Mouse (Mus musculus) heart, adult 2 months (tissue): ENCODE data around the gene Tesk1. TPM values are rescaled to one million over a fixed set of nuclear protein-coding genes. Genes with fewer than 3 reads are reported as not detected.

Experiments used
- DNase-seq, 2 experiments: peaks; one replicate each; pipeline ENCODE4 v3.0.0; 2021
- H3K27ac ChIP-seq: fragments of 200-600 bp; 2 replicates; pipeline ENCODE4 v1.8.1; 2022
- H3K27me3 ChIP-seq: fragments of 200-500 bp; 2 replicates; pipeline ENCODE4 v1.6.1; 2012; ENCODE audit warnings: mild to moderate bottlenecking, low read length, inconsistent platforms, mixed read lengths; ENCODE audit not compliant: control insufficient read depth, insufficient read depth
- H3K36me3 ChIP-seq: fragments of 200-500 bp; 2 replicates; pipeline ENCODE4 v1.6.1; 2012; ENCODE audit warnings: low read length, inconsistent platforms; ENCODE audit not compliant: control insufficient read depth, insufficient read depth
- H3K4me1 ChIP-seq: fragments of 200-500 bp; 2 replicates; pipeline ENCODE4 v1.6.1; 2011; ENCODE audit warnings: low read length; ENCODE audit not compliant: control insufficient read depth, insufficient read depth
- H3K4me3 ChIP-seq: fragments of 200-600 bp; 2 replicates; pipeline ENCODE4 v1.8.1; 2022
- H3K79me2 ChIP-seq: fragments of 200-500 bp; replicated peaks from 2 replicates; pipeline ENCODE4 v1.6.1; 2012; ENCODE audit warnings: mild to moderate bottlenecking, inconsistent platforms, low read length, moderate library complexity, mixed read lengths; ENCODE audit not compliant: control insufficient read depth, insufficient read depth
- H3K9ac ChIP-seq: fragments of 200-500 bp; 2 replicates; pipeline ENCODE4 v1.6.1; 2012; ENCODE audit warnings: low read depth, mild to moderate bottlenecking, control low read depth, inconsistent platforms, low read length, mixed read lengths
- CTCF ChIP-seq: fragments of 200-600 bp; IDR thresholded peaks from 2 replicates; pipeline ENCODE4 v1.8.1; 2022; ENCODE audit warnings: antibody characterized with exemption, mild to moderate bottlenecking, moderate library complexity
- EP300 ChIP-seq: fragments of 200-500 bp; IDR thresholded peaks from 2 replicates; pipeline ENCODE4 v1.6.1; 2011; ENCODE audit warnings: low read depth, low read length, control low read depth; ENCODE audit not compliant: insufficient read depth
- POLR2A ChIP-seq: fragments of 200-500 bp; IDR thresholded peaks from 2 replicates; pipeline ENCODE4 v1.6.1; 2011; ENCODE audit warnings: mild to moderate bottlenecking, low read depth, low read length, control low read depth; ENCODE audit not compliant: insufficient read depth
- WGBS: fragments of 180-500 bp; shearing (Covaris S2); methylation state at CpG from one replicate; pipeline ENCODE4 v1.1.7; 2018; 5-methylcytosine and 5-hydroxymethylcytosine counted together
- intact Hi-C: fragments of 180-260 bp; cut with DNase I; formaldehyde crosslinking; loops from one replicate; pipeline ENCODE4 v1.15.1; 2025
- long read RNA-seq: library from polyadenylated mRNA; stranded (forward); transcript quantifications from one replicate; pipeline ENCODE4 v2.0.0, GENCODE M21; 2021
- polyA plus RNA-seq: library from polyadenylated mRNA; depleted of rRNA; stranded (reverse); fragments of >200 nt; gene quantifications from 2 replicates; pipeline ENCODE4 v1.2.3, GENCODE M21; 2012; rRNA removed
- total RNA-seq, 2 experiments: library from RNA; stranded (reverse); gene quantifications; 2 replicates each; pipeline ENCODE4 v1.2.3; 2021

Gene Tesk1
- total RNA-seq (10 to 100 TPM; 36.6 to 37.5 TPM), polyA plus RNA-seq (51.5 and 52.6 TPM in 2 replicates)
- long read RNA-seq, transcript Tesk1-201 (10 exons, 3,947 nt), result major isoform, 43 of 52 reads
- long read RNA-seq, partial matches to known transcripts, result 8 of 52 reads
- long read RNA-seq, other reads (novel, unspliced or antisense), result 1 of 52 reads

DNA sequence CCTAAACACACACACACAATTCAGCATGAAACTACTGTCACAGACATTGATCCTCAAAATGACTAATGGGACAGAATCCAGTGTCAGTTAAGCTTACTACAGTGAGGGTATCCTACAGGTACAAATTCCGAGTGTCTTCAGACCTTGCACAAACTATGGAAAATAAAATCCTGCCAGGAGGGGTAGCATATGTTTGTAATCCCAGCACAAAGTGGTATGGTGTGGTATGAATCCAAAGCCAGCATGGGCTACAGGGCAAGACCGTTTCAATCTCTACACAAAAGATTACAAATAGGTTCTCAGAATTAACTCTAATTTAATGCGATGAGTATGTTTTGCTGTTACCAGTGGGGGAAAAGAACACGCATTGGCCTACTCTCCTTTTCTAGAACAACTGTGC is at the start of gene Tesk1:
TSS of gene Tesk1 (plus strand) at position 301 of the 400 bp plus-strand sequence.
- Histone ChIP-seq H3K9ac (peak within 1 kb of the TSS; percentile 66), H3K27me3 (no peaks in the 10 kb centered on the region), H3K27ac (peak within 1 kb of the TSS; percentile 87), H3K4me3 (peak within 1 kb of the TSS; percentile 77), H3K36me3 (no peaks in the 10 kb centered on the region), H3K79me2 (no peaks in the 10 kb centered on the region), H3K4me1 (peaks cover 3% of the 10 kb centered on the region; the same call in 1 of the 2 replicates)
- TF ChIP-seq POLR2A, result no peak
- TF ChIP-seq EP300, result no peak
- TF ChIP-seq CTCF, result no peak
- 21% methylated on average over 4 of the region's 4 CpGs for WGBS
- intact Hi-C loops, result loop anchor here (2.0 to 5.0 kb wide), 4 partner anchors 37 to 136 kb away; partner anchors contain the start of genes Creb3, Gba2, Rgp1 and Tln1
- DNase-seq, result no peak

DNA sequence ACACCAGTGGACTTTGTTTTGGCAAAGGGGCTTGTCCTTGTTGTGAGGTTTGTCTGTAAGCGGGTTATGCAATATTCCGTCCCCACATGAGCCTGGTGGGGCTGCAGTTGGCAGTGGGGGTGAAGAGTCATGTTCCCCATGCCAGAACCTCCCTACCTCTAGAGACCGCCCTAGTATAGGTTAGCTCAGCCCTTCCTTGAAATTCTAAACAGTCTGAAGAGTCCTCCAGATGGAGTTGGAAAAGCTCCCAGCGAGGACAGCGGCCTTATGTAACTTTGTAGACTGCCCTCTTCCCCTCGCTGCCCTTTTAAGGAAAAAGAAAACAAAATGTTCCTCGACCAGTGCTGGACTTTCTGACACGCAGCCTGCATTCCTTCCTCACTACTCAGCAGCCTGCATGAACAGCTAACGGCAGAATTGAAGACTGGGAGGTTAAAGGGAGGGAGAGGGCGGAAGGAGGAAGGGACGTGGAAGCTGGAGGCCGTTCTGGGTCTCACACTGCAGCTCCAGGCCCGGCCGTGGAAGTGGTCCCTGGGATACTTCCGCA is 47.3 kb upstream of the Tesk1 start:
- 0 out of 2 replicates have a peak, but pooled peaks cover 2% of the 10 kb centered on the region for H3K79me2 ChIP-seq
- 4% methylated on average over 15 of the region's 15 CpGs for whole genome bisulfite sequencing
- H3K27me3 ChIP-seq, result no peaks in the 10 kb centered on the region
- intact Hi-C loops, result loop anchor here (1.0 kb wide), 1 partner anchor 12 kb away; no protein-coding TSS in a partner anchor
- peak overlapping the region; percentile 15 for H3K4me3 ChIP-seq
- DNase-seq, result peak; percentile 83 to 88
- H3K36me3 ChIP-seq, result peaks cover 27% of the 10 kb centered on the region
- H3K9ac ChIP-seq, result peak overlapping the region; percentile 76
- peaks cover 35% of the 10 kb centered on the region for H3K4me1 ChIP-seq
- peak; percentile 94 for TF ChIP-seq POLR2A
- TF ChIP-seq EP300, result peak; percentile 99
- peak; percentile 43 for TF ChIP-seq CTCF
- peak overlapping the region; percentile 94 for H3K27ac ChIP-seq

DNA sequence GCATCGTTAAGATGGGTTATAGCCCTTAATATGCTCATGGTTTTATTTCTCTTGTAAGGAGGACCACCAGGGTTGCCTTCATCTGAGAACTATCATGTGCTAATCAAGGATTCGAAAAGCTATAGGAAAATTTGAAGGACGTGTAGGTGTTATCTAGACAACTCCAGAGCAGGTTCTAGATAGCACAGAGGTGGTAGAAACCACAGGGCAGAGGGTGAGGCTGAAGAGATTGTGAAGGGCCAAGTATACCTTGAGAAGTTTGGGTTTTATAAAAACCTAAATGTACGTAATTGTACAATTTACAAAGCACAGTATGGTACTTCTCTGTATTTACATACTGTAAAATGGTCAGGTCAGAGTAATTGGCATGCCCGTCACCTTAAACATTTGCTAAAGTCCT is 46.6 kb upstream of the Tesk1 start:
- WGBS, result 58% methylated on average over 5 of the region's 5 CpGs
- H3K36me3 ChIP-seq, result peaks cover 23% of the 10 kb centered on the region

DNA sequence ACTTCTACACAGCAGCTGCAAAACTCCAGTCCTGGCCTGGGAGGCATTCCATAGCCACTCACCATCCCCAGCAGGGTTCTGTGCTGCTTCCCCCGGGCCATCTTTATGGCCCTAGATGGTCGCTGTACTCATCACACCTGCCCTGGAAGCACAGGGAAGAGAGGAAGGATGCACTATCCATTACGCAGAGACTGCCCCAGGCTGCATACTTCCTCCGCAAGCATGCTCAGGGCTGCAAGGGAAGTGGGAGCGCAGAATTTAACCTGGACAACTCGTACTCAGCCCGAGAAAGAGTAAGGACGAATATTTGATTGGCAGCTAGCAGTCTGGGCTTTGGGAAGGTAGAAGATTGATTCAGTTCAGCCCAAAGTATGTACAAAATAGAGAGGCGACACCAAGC is 45.9 kb upstream of the Tesk1 start:
- Histone ChIP-seq H3K27me3 (no peaks in the 10 kb centered on the region), H3K4me1 (peaks cover 36% of the 10 kb centered on the region), H3K9ac (no peak overlapping the region), H3K27ac (peak overlapping the region; percentile 94), H3K79me2 (0 out of 2 replicates have a peak, but pooled peaks cover 2% of the 10 kb centered on the region), H3K4me3 (no peak overlapping the region), H3K36me3 (peaks cover 21% of the 10 kb centered on the region)
- intact Hi-C loops, result no loop called here
- WGBS, result 57% methylated on average over 9 of the region's 9 CpGs
- TF ChIP-seq CTCF (no peak), POLR2A (no peak), EP300 (no peak)
- no peak for DNase-seq

More for the DNA sequence above, 46.6 kb upstream of the Tesk1 start:
- Histone ChIP-seq H3K4me3 (peak overlapping the region; percentile 15; the same call in 1 of the 2 replicates), H3K79me2 (0 out of 2 replicates have a peak, but pooled peaks cover 2% of the 10 kb centered on the region), H3K9ac (peak overlapping the region; percentile 48), H3K4me1 (peaks cover 34% of the 10 kb centered on the region), H3K27me3 (no peaks in the 10 kb centered on the region), H3K27ac (peak overlapping the region; percentile 94)
- TF ChIP-seq EP300 (no peak), CTCF (no peak), POLR2A (no peak)
- DNase-seq, result no peak
- intact Hi-C loops, result no loop called here

DNA sequence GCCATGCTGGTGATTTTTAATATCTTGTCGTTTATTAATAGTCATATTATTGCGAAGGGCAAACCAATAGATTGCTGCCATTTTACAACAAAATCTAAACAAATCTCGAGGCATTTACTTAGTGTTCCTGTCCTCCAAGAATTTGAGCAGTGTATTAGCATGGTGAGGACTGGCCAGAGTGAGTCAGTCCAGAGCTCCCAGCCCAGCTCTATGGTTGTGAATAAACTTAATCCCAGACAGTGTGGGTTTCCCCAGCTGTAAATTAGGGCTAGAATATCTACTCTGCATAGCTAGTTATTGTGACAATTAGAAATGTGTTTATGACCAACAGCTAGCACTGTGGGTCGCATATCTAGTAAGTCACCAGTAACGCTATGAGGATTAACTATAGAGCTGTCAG is 45.4 kb upstream of the Tesk1 start:
- H3K79me2 ChIP-seq, result 0 out of 2 replicates have a peak, but pooled peaks cover 2% of the 10 kb centered on the region
- H3K27me3 ChIP-seq, result no peaks in the 10 kb centered on the region
- intact Hi-C loops, result no loop called here
- peak overlapping the region; percentile 94 for H3K27ac ChIP-seq
- H3K9ac ChIP-seq, result no peak overlapping the region
- 89% methylated on average over 5 of the region's 5 CpGs for WGBS
- no peak overlapping the region for H3K4me3 ChIP-seq
- DNase-seq, result no peak
- no peak for TF ChIP-seq EP300
- no peak for TF ChIP-seq CTCF
- no peak for TF ChIP-seq POLR2A
- H3K36me3 ChIP-seq, result peaks cover 23% of the 10 kb centered on the region
- H3K4me1 ChIP-seq, result peaks cover 39% of the 10 kb centered on the region

DNA sequence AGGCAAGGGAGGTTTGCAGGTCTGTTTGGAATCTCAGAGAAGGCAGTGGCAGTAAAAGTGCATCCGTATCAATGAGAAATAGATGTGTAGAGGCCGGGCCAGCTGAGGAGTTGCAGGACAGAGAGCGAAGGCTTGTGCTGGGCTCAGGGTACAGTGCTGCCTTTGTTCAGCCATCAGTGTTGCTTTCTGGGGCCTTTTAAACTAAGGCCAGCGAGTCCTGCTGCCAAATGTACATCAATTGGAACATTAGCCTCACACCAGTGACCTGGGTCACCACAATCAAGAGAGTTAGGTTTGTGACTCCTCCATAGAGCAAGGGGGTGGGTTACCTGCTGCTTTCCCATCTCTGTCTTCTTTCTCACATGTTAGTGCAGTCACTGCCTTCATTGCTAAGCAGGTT is 43.7 kb upstream of the Tesk1 start:
- 0 out of 2 replicates have a peak, but pooled peaks cover 2% of the 10 kb centered on the region for H3K79me2 ChIP-seq
- TF ChIP-seq POLR2A (no peak), EP300 (no peak), CTCF (no peak)
- peak overlapping the region; percentile 92 for H3K27ac ChIP-seq
- H3K4me3 ChIP-seq, result no peak overlapping the region
- H3K4me1 ChIP-seq, result peaks cover 49% of the 10 kb centered on the region
- H3K36me3 ChIP-seq, result peaks cover 29% of the 10 kb centered on the region
- H3K9ac ChIP-seq, result 0 out of 2 replicates have a peak overlapping the region, but pooled peaks have one; percentile 12
- DNase-seq, result peak in 1 of 2 experiments; percentile 27
- WGBS, result 82% methylated on average over 4 of the region's 4 CpGs
- intact Hi-C loops, result no loop called here
- no peaks in the 10 kb centered on the region for H3K27me3 ChIP-seq
